Mouse (Mus musculus) ES-E14 (cell line): ENCODE results near the gene Cct4.

ENCODE experiments used
- CHD2 ChIP-seq: IDR thresholded peaks from 2 replicates; pipeline ENCODE4 v1.6.1; 2014; ENCODE audit warnings: mild to moderate bottlenecking, low read depth, low read length, inconsistent platforms
- ZC3H11A ChIP-seq: IDR thresholded peaks from 2 replicates; pipeline ENCODE4 v1.6.1; 2012; ENCODE audit warnings: low read depth, mild to moderate bottlenecking, inconsistent platforms, low read length, borderline replicate concordance
- ZNF384 ChIP-seq: IDR thresholded peaks from 2 replicates; pipeline ENCODE4 v1.6.1; 2012; ENCODE audit warnings: low read depth, low read length, inconsistent platforms

GRCm38 (mm10) chr11:23008824-23009200 lies 18.5 kb downstream of the Cct4 start:
- TF ChIP-seq CHD2 (no peak), ZNF384 (no peak), ZC3H11A (no peak)
